Mouse (Mus musculus) kidney, adult 9 months (tissue): ENCODE data around the gene Rab8b.
A peak's percentile ranks its signal among the peaks of the same experiment; 100 is the strongest.
"Not testable (repeated sequence)": the region's sequence is repeated elsewhere in the genome, so short reads cannot be mapped to it uniquely, and the experiment has no call there.

ENCODE experiments used
- DNase-seq: peaks from one replicate; pipeline ENCODE4 v3.0.0; 2022

Gene Rab8b

DNA sequence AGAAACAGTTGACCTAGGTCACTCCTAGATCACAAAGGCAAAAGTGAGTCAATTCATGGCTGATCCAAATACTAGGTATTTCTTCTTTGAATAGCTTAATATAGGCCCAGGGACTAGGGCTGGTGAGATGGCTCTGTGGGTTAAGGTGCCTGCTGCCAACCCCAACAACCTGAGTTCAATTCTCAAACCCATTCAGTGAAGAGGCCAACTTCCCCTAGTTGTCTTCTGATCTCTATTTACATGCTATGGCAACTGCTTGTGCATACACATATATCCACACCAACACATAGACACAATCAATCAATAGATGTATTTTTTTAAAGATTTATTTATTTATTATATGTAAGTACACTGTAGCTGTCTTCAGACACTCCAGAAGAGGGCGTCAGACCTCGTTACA is 34.9 kb downstream of the Rab8b start:
- no peak for DNase-seq

- no peak for DNase-seq
Measured at GRCm38 (mm10) chr9:66883500-66883899, 36.0 kb downstream of the Rab8b start.

DNA sequence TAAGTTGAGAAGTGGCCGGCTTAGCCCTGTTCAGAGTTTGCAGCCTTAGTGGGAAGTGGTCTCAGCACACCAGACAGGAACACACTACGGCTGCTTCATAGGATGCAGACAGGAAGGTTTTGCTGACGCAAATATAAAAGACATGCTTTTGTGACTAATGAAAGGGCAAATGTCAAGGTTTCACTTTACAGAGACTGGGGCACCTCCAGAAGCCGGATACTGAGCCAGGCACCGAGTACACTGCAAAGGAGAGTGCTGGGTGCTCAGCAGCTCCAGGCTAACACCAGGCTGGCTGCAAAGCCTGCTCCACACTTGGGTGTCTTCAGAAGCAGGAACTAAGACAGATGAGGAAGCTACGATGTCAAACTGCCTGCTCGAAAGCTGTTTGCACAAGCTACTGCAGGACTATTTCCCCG is 37.1 kb downstream of the Rab8b start:
- DNase-seq: peak; percentile 16

DNA sequence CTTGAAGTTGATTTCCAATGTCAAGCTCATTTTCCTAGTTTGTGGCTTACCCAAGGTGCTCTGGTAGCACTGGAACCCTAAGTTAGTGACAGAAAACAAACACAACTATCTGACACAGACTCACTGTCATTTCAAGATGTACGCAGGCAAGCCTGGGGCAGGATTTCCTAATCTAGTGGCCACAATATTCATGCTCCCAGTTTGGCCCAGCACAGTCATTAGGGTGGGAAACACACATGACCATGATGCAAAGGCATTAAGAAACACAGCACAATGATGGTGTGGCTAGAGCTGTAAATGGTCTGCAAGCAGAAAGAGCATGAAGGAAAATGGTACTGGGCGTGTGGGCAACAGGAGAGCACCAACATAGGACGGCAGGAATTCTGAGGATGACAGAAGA is 37.6 kb downstream of the Rab8b start:
- DNase-seq: no peak

DNA sequence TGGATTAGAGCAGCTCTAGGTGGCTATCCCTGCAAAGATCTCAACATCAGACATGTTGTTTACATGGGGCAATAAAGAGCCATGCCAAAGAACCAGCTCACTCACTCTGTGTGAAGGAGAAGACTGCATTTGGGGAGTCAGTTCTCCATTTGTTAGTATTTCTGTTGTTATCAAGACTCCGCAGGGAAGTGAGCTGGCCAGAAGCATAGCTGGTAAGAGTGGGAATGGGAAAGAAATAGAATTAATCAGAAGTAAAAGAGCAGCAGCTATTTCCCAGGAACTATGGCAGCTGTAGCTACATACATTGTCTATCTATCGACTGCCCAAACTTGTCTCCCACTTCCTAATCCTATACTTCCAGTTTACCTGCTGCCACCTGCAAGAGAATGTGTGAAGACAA is 38.7 kb downstream of the Rab8b start:
- DNase-seq: no peak

GRCm38 (mm10) chr9:66879486-66879885 is 40.0 kb downstream of the Rab8b start:
- no peak for DNase-seq

GRCm38 (mm10) chr9:66878899-66879298 is 40.6 kb downstream of the Rab8b start:
- no peak for DNase-seq

DNA sequence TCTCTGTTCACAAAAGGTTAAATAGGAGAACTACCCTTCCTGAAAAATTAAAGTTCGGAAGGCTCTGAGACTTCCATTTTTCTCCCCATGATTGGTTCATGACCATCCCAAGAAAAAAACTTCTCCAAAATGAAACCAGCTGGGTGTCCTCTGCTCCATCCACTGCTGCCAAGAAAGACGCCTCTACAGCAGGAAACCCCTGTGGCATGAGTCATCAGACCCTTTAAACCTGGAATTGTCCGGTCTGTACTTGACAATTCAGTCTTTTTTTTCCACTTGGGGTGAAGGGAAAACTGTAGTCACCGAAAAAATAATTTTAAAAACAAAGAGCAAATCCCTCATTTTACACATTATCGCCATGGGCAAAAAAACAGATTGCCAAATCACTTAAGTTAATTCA is 42.9 kb downstream of the Rab8b start:
- DNase-seq: peak; percentile 51

DNA sequence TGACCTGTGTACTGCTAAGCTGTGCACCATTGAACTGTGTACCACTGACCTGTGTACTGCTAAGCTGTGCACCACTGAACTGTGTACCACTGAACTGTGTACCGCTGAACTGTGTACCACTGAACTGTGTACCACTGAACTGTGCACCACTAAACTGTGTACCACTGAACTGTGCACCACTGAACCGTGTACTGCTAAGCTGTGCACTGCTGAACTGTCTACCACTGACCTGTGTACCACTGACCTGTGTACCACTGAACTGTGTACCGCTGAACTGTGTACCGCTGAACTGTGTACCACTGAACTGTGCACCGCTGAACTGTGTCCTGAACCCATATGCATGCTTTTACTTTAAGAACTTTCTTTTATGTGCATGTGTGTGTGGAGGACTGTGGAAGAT is 45.2 kb downstream of the Rab8b start:
- no peak for DNase-seq

GRCm38 (mm10) chr9:66873531-66873930 is 46.0 kb downstream of the Rab8b start:
- no peak for DNase-seq

DNA sequence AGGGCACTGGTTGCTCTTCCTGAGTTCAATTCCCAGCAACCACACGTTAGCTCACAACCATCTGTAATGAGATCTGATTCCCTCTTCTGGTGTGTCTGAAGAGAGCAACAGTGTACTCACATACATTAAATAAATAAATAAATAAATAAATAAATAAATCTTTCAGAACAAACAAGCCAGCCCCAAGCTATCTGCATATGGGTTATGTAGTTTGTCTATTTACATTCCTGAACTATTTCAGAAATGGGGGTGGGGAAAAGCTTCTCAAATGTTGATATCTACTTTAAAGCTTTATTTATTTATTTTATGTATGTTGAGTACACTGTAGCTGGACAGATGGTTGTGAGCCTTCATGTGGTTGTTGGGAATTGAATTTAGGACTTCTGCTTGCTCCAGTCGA is 46.5 kb downstream of the Rab8b start:
- DNase-seq: not testable (repeated sequence)

DNA sequence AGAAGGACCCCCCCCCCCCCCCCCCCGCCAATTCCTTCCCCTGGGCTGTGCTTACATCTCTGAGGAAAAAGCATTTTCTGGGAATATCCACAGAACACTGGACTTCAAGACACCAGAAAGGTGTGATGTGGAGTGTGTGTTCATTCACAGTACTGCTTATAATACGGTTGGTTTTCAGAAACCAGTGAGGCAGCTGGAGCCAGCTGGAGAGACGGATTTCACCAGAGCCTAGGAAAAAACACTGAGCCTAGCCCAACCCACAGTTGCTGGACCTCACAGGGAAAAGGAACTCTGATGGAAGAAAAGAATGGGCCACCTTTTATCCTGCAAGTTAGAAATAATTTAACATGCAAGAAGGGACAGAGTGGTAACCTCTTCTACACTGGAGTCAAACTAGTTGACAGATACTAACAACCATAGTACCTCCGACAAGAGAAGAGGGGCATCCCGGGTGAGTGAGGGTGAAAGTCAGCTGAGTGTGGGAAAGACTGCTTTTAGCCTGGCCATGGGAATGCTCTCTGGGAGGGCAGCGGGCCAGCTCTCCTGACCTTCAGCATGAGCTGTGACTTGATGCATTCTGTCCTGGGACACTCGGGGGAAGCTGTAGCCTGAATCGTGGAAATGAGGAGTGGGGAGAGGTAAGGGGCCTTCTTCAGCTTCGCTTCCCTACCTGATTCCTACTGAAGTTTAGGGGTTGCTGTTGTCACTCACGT is 47.3 kb downstream of the Rab8b start:
- DNase-seq: peak; percentile 48

DNA sequence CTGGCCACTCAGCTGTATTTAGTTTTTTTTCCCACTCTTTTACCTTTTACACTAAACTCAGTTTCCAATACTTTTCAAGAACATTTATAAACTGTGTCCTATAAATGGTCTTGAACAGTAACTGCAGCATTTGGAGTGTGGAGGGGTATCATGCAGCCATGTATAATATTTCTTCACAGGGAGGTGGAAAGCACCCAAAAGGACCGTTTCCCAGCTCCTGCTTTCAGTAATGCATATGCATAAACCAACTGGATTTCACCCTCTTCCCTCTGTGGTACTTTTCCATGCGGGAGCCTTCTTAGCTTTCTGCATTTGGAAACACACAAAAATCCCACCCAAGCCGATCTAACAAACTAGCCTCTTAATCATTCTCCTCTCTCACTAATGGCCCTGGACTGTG is 54.8 kb downstream of the Rab8b start:
- no peak for DNase-seq

- DNase-seq: no peak
Measured at GRCm38 (mm10) chr9:66863456-66863855, 56.0 kb downstream of the Rab8b start.

- DNase-seq: no peak
Measured at GRCm38 (mm10) chr9:66862202-66862601, 57.3 kb downstream of the Rab8b start.

DNA sequence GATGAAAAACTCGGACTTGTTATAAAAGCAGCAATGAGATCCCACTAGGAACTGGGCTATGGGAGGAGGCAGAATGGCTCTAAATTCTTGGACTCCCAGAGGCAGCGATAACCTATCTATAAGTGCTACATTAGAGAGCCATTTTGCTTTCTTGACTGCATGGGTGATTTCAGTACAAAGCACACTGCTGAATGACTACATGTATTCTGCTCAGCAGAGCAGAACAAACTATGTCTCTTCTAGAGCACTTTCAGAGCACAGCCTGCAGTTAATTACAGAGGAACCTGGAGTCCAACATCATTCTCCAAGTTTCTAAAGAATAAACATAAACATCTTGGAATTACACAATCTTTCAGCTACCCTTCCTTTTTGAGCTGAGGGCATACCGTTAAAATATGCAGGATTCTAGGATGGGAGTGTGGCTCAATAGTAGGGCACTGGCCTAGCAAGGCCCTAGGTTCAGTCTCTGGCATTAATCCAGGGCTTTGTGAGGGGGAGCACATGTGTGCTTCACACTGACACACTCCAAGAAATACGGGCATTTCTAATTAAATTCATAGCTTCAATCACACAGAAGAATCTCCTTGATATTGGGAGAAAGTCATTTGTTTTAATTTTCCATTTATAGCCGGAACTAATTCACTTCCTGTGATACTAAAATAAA is 58.3 kb downstream of the Rab8b start:
- DNase-seq: no peak

- no peak for DNase-seq
Measured at GRCm38 (mm10) chr9:66859523-66859922, 60.0 kb downstream of the Rab8b start.

DNA sequence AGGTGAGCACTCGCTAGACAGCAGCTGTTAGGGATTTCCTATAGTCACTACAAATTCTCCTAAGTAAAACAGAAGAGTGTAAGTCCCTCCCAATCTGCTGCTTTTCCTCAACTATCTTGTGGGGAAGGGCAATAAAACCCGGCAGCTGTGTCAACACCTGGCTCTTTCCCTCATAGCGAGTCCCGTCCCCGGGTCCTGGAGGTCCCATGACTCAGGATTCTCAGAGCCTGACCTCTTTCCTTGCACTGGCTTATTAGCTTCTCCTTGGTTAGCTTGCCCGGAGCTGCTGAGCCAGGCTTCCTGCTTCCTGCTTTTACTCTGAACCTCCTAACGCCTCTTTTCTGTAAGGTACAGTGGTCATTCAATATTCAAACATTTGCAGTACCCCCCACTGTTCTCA is 63.6 kb downstream of the Rab8b start:
- DNase-seq: no peak

DNA sequence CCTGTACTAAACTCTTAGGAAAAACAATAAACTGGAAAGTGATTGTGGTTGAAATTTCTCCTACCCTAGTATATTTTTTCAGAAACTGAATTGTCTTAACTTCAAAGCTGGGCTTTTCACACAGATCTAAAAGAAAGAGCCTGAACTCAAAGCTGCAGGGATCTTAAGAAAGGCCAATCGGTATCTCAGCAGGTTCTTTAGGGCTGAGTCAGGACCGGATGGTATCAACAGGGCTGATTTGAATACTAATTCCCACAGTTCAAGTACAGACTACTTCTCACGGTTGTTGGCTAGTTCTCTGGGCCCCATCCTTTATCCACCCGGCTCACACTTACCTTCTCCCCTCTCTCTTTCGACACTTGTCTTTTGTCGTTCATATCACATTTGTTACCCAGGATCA is 66.9 kb downstream of the Rab8b start:
- DNase-seq: no peak

- no peak for DNase-seq
Measured at GRCm38 (mm10) chr9:66850966-66851365, 68.5 kb downstream of the Rab8b start.

GRCm38 (mm10) chr9:66846822-66847221 is 72.7 kb downstream of the Rab8b start:
- DNase-seq: no peak

GRCm38 (mm10) chr9:66835097-66835480 is 84.4 kb downstream of the Rab8b start:
- no peak for DNase-seq

- peak; percentile 100 for DNase-seq
Measured at GRCm38 (mm10) chr9:66834318-66835096, 85.0 kb downstream of the Rab8b start, which contains the start of gene Aph1c. Gene Aph1c, minus strand, starts transcription at chr9:66834726.

- peak; percentile 80 for DNase-seq
Measured at GRCm38 (mm10) chr9:66833851-66834250, 85.6 kb downstream of the Rab8b start.
